Mouse (Mus musculus) midbrain, embryonic 16.5 days (tissue): ENCODE results near the gene Ldlr. TPM values are rescaled to one million over a fixed set of nuclear protein-coding genes. Genes with fewer than 3 reads are reported as not detected.
A peak's percentile ranks its signal among the peaks of the same experiment; 100 is the strongest.

ENCODE experiments used
- ATAC-seq: fragments of 200-750 bp; cut with Nextera tagmentation; 2 replicates; pipeline ENCODE4 v1.8.0; 2017; ENCODE audit warnings: moderate TSS enrichment
- H3K27ac ChIP-seq: fragments of 300-500 bp; sonication (generic); 2 replicates; pipeline ENCODE4 v1.5.1; 2014; ENCODE audit warnings: mild to moderate bottlenecking, low read length, mixed read lengths
- H3K27me3 ChIP-seq: fragments of 300-500 bp; sonication (generic); 2 replicates; pipeline ENCODE4 v1.6.1; 2014; ENCODE audit warnings: low read depth, low read length, mixed read lengths; ENCODE audit not compliant: control insufficient read depth, insufficient read depth
- H3K36me3 ChIP-seq: fragments of 300-500 bp; sonication (generic); 2 replicates; pipeline ENCODE4 v1.6.1; 2014; ENCODE audit warnings: mild to moderate bottlenecking, low read length, moderate library complexity, mixed read lengths; ENCODE audit not compliant: control insufficient read depth, insufficient read depth
- H3K4me1 ChIP-seq: fragments of 300-500 bp; sonication (generic); 2 replicates; pipeline ENCODE4 v1.6.1; 2014; ENCODE audit warnings: mild to moderate bottlenecking, low read length, mixed read lengths; ENCODE audit not compliant: control insufficient read depth, insufficient read depth
- H3K4me2 ChIP-seq: fragments of 300-500 bp; sonication (generic); 2 replicates; pipeline ENCODE4 v1.6.1; 2014; ENCODE audit warnings: mild to moderate bottlenecking, low read length, mixed read lengths
- H3K4me3 ChIP-seq: fragments of 300-500 bp; sonication (generic); 2 replicates; pipeline ENCODE4 v1.5.1; 2014; ENCODE audit warnings: low read depth, mild to moderate bottlenecking, low read length, moderate library complexity, mixed read lengths
- H3K9ac ChIP-seq: fragments of 300-500 bp; sonication (generic); 2 replicates; pipeline ENCODE4 v1.6.1; 2014; ENCODE audit warnings: low read depth, low read length, mixed read lengths
- H3K9me3 ChIP-seq: fragments of 300-500 bp; sonication (generic); replicated peaks from 2 replicates; pipeline ENCODE4 v1.6.1; 2014; ENCODE audit warnings: mild to moderate bottlenecking, low read length, mixed read lengths; ENCODE audit not compliant: control insufficient read depth, poor library complexity, severe bottlenecking
- WGBS: fragments of 180-500 bp; shearing (Covaris S2); extraction: QIAGEN DNeasy Blood & Tissue Kit; methylation state at CpG from one replicate; pipeline ENCODE4 v1.1.7; 2014; 5-methylcytosine and 5-hydroxymethylcytosine counted together
- polyA plus RNA-seq: library from polyadenylated mRNA; unstranded; fragments of >200 nt; fragmentation: Nextera tagmentation; extraction: Ambion mirVana; gene quantifications from 2 replicates; pipeline ENCODE4 v1.2.1, GENCODE M21; 2015

The Ldlr gene
- polyA plus RNA-seq, 1 experiment from 2014 or later: 17.2 TPM

- Histone ChIP-seq H3K4me2 (no peak overlapping the region), H3K9ac (no peak overlapping the region), H3K4me1 (peaks cover 2% of the 10 kb centered on the region), H3K27me3 (no peaks in the 10 kb centered on the region), H3K27ac (no peak overlapping the region), H3K36me3 (no peaks in the 10 kb centered on the region), H3K4me3 (no peak overlapping the region), H3K9me3 (no peaks in the 10 kb centered on the region)
- ATAC-seq: no peak
- WGBS: 81% methylated on average over 13 of the region's 13 CpGs
These were observed 31.4 kb downstream of the Ldlr start for GRCm38 (mm10) chr9:21754516-21755321.

- no peak overlapping the region for H3K27ac ChIP-seq
- no peak overlapping the region for H3K9ac ChIP-seq
- no peaks in the 10 kb centered on the region for H3K27me3 ChIP-seq
- H3K4me3 ChIP-seq: peak overlapping the region; percentile 83
- no peak for ATAC-seq
- H3K36me3 ChIP-seq: no peaks in the 10 kb centered on the region
- H3K9me3 ChIP-seq: no peaks in the 10 kb centered on the region
- H3K4me1 ChIP-seq: peaks cover 4% of the 10 kb centered on the region
- 60% methylated on average over 14 of the region's 14 CpGs for WGBS
- peak overlapping the region; percentile 96 for H3K4me2 ChIP-seq
These were observed 35.6 kb downstream of the Ldlr start for GRCm38 (mm10) chr9:21758576-21759529.

DNA sequence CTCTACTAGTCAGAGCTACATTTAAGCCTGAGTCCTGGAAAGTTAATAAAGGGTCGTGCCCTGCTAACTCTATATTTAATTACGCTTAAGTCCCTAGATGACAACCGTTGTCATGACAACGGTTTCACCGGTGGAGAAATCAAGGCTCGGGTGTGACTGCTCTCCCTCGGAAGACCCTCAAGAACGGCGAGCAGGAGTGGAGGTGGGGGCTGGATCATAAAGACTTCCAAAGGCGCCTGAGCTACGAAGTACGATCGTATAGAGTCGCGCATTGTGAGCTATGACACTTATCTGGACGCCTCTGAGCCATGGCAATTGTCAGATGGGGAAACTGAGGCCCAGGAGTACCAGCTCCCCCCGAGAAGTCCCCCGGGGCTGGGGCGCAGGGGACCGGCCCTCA, 36.4 kb downstream of the Ldlr start:
- peaks cover 4% of the 10 kb centered on the region for H3K4me1 ChIP-seq
- peak overlapping the region; percentile 83 for H3K4me3 ChIP-seq
- H3K36me3 ChIP-seq: no peaks in the 10 kb centered on the region
- H3K4me2 ChIP-seq: peak overlapping the region; percentile 96
- no peaks in the 10 kb centered on the region for H3K27me3 ChIP-seq
- no peak overlapping the region for H3K27ac ChIP-seq
- WGBS: under 1% methylated on average over 20 of the region's 20 CpGs
- peak; percentile 52 for ATAC-seq
- H3K9me3 ChIP-seq: no peaks in the 10 kb centered on the region
- H3K9ac ChIP-seq: peak overlapping the region; percentile 62

DNA sequence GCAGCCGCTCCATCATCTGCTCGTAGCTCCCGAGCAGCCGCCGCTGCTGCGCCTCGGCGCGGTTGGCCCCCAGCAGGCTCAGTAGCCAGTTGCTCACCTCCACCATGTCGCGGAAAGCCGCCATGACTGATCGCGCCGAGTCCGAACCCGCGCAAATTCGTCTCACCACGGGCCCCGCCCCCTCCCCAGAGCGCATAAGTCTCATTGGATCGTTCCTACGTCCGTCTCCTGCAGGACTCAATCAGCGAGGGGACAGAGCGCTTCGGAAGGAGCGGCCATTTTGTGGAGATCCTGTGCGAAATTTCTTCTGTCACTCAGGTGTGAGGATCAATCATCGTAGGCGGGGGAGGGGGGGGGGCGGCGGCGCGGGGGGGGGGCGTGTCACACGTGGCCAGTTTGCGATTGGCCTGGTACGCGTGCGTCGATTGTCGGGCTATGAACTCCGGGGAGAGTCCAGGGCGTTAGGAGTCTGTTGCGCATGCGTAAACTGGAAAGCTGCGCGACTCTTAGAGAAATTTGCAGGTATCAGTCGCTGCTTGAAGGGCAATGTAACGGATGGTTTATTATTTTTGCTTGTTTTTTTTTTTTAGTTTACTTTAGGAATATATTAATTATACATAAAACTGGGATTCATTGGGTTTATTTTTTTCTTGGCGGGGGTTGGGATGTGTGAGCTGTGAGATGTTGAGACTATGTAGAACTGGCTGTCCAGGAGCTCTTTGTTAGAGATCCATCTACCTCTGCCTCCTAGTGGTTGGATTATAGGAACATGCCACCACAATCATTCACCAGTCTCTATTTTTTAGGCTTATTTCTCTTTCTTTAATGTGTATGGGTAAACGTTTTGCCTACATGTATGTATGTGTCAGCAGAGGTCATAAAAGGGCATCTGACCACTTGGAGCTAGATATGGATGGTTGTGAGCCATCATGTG, 37.1 kb downstream of the Ldlr start, which contains the start of gene Spc24:
Gene Spc24 (minus strand): TSS at position 149 of the 934 bp plus-strand sequence.
- peak; percentile 98 for ATAC-seq

GRCm38 (mm10) chr9:21762135-21762534, 38.9 kb downstream of the Ldlr start:
- Histone ChIP-seq H3K4me2 (no peak overlapping the region), H3K27me3 (no peaks in the 10 kb centered on the region), H3K36me3 (no peaks in the 10 kb centered on the region), H3K9me3 (no peaks in the 10 kb centered on the region), H3K4me3 (no peak overlapping the region), H3K4me1 (peaks cover 4% of the 10 kb centered on the region), H3K27ac (no peak overlapping the region), H3K9ac (no peak overlapping the region)
- ATAC-seq: no peak

More for the DNA sequence above, 37.1 kb downstream of the Ldlr start, which contains the start of gene Spc24:
- Histone ChIP-seq H3K27ac (peak within 1 kb of the TSS; percentile 83), H3K4me1 (peaks cover 4% of the 10 kb centered on the region), H3K4me2 (peak within 1 kb of the TSS; percentile 96), H3K36me3 (no peaks in the 10 kb centered on the region), H3K9me3 (no peaks in the 10 kb centered on the region), H3K27me3 (no peaks in the 10 kb centered on the region), H3K4me3 (peak within 1 kb of the TSS; percentile 83), H3K9ac (peak within 1 kb of the TSS; percentile 62)
- 1% methylated on average over 51 of the region's 54 CpGs for WGBS

GRCm38 (mm10) chr9:21764084-21764999, 41.1 kb downstream of the Ldlr start:
- Histone ChIP-seq H3K27ac (no peak overlapping the region), H3K36me3 (no peaks in the 10 kb centered on the region), H3K27me3 (no peaks in the 10 kb centered on the region), H3K4me3 (no peak overlapping the region), H3K9ac (no peak overlapping the region), H3K9me3 (no peaks in the 10 kb centered on the region), H3K4me2 (no peak overlapping the region), H3K4me1 (peaks cover 7% of the 10 kb centered on the region)
- WGBS: 98% methylated on average over 6 of the region's 6 CpGs
- ATAC-seq: no peak

- H3K9ac ChIP-seq: no peak overlapping the region
- H3K4me2 ChIP-seq: no peak overlapping the region
- ATAC-seq: no peak
- no peaks in the 10 kb centered on the region for H3K36me3 ChIP-seq
- H3K4me3 ChIP-seq: no peak overlapping the region
- no peaks in the 10 kb centered on the region for H3K9me3 ChIP-seq
- 87% methylated on average over 11 of the region's 11 CpGs for WGBS
- H3K27me3 ChIP-seq: no peaks in the 10 kb centered on the region
- H3K27ac ChIP-seq: no peak overlapping the region
- peaks cover 3% of the 10 kb centered on the region; the same call in 1 of the 2 replicates for H3K4me1 ChIP-seq
These were observed 44.6 kb downstream of the Ldlr start for GRCm38 (mm10) chr9:21767896-21768295.
